Mouse (Mus musculus): ENCODE results near the gene Ndufa7.
"Not testable (repeated sequence)": the region's sequence is repeated elsewhere in the genome, so short reads cannot be mapped to it uniquely, and the experiment has no call there.

Gene Ndufa7

DNA sequence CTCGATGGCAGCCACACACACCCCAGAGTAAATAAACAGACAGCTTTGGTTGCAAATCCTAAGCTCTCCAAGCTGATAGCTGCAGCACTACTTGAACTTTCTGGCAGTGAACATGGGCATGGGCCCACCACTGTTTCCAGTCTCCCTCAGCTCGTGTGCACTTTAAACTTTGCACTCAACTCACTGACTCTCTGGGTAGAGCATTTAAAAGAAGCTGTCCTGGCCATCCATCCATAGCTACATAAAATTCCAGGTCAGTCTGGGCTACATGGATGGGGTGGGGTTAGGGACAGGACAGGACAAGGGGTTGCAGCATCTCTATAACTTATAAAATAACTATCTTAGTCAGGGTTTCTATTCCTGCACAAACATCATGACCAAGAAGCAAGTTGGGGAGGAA lies 63.4 kb downstream of the Ndufa7 start:
- not testable (repeated sequence) for DNase-seq
